Mouse (Mus musculus): ENCODE results near the gene Ddx39b.

- TF ChIP-seq CTCF (IDR thresholded peaks at IDR 0.05; ENCODE audit: extremely low read depth, insufficient read depth, low read length) (peak; percentile 85), POLR2A (IDR thresholded peaks at IDR 0.05; ENCODE audit: extremely low read depth, insufficient read depth, low read length) (no peak)
These were observed 9.5 kb upstream of the Ddx39b start for GRCm38 (mm10) chr17:35232043-35232442.

Data from cortical plate, adult 2 months (tissue).